Mouse (Mus musculus) adrenal gland (tissue): Measurements from ENCODE around the gene Vmn1r35.
"Not testable (repeated sequence)": the region's sequence is repeated elsewhere in the genome, so short reads cannot be mapped to it uniquely, and the experiment has no call there.

Source experiments
- intact Hi-C: fragments of 180-260 bp; cut with DNase I; formaldehyde crosslinking; loops from one replicate; pipeline ENCODE4 v1.15.1; 2025
- long read RNA-seq, 2 experiments: library from polyadenylated mRNA; unstranded; transcript quantifications; one replicate each; pipeline ENCODE4 v2.0.0; 2020; ENCODE audit warnings: borderline replicate concordance in 1 of 2; ENCODE audit not compliant: insufficient replicate concordance in 1 of 2

The Vmn1r35 gene
- long read RNA-seq, experiment 1, result 0 reads
- long read RNA-seq, experiment 2, result 0 reads

- intact Hi-C loops, result no loop called here
Observed at GRCm38 (mm10) chr6:66685806-66686205, at the start of gene Vmn1r35. Vmn1r35 (minus strand) TSS chr6:66685906.

- intact Hi-C loops, result not testable (repeated sequence)
Observed at GRCm38 (mm10) chr6:66729082-66729481, 43.4 kb upstream of the Vmn1r35 start, which contains the start of gene Vmn1r37. Vmn1r37 (plus strand) TSS chr6:66729382.

GRCm38 (mm10) chr6:66719068-66719467, 33.4 kb upstream of the Vmn1r35 start, which contains the start of gene Vmn1r36:
Vmn1r36 (minus strand) TSS chr6:66719168.
- intact Hi-C loops, result not testable (repeated sequence)

DNA sequence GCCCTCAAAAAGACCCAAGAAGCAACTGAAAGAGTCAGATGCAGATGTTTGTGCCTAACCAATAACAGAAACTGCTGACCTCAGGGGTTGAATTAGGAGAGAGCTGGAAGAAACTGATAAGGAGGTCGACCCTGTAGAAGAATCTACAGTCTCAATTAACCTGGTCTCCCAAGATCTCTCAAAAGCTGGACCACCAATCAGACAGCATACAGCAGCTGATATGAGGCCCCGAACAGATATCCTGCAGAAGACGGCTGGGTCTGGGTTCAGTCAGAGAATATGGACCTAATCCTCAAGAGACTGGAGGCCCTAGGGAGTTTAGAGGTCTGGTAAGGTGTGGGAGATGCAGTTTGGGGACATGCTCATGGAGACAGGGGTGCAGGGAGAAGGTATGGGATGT, 28.1 kb upstream of the Vmn1r35 start:
- intact Hi-C loops, result no loop called here

GRCm38 (mm10) chr6:66708901-66709300, 23.2 kb upstream of the Vmn1r35 start:
- intact Hi-C loops, result no loop called here

DNA sequence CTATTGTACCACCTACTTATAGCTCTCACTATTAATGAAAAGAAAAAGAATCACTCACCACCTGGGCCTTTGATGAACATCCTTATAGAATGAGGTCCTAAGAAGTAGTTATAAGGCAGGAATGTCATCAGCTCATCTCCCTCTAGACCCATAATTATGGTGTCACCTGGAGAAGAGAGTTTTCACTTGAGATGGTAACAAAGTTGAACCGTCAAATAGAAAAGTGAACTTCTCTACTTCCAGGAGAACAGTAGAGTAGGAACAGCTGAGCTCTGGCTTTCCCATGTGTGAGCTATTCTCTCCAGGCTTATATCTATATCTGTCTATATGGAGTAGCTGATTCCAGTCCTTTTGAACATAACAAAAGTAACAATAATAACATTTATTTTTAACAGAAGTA, 41.9 kb downstream of the Vmn1r35 start, which contains the start of gene Vmn1r34:
Gene Vmn1r34 (minus strand): TSS at position 101 of the 400 bp plus-strand sequence.
- intact Hi-C loops, result no loop called here
